Mouse (Mus musculus) embryonic fibroblast, embryonic 13.5 days (primary cell): Measurements from ENCODE around the gene Ghr.

Experiments
- CTCF ChIP-seq: IDR thresholded peaks from 2 replicates; pipeline ENCODE4 v1.5.1; 2011; ENCODE audit warnings: mild to moderate bottlenecking, control low read depth, low read length, moderate library complexity, borderline replicate concordance; ENCODE audit not compliant: insufficient read depth
- POLR2A ChIP-seq: IDR thresholded peaks from 2 replicates; pipeline ENCODE4 v1.6.1; 2011; ENCODE audit warnings: low read depth, mild to moderate bottlenecking, control low read depth, low read length, moderate library complexity

DNA sequence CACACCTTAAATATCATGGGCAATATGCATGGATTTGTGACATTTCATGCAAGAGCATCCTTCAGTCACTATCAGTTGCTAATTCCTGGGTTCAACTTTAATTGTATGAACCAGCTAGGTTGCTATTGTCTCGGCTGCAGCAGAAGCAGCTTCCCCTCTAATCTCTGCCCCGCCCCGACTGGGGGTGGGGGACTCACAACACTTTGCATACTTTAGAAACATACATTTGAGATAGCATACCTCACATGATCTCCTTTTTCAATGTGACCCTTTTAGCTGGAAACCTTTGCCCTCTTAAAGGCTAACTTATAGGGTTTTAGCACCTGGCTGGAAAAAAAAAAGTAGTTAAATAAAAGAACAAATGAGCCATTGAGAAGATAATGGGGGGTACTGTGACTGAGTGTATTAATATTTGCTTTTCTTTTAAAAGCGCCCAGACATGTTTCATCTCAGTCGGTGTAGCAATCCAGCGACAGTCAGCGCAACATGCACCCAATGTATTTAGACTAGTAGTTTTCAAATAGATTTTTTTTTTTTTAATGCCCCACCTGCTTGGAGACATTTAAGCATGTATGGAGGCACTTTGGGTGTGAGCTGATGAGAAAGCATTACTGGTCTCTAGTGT is 137.9 kb downstream of the Ghr start:
- TF ChIP-seq POLR2A (no peak), CTCF (no peak)
